13 mouse cellular contexts compared by ENCODE assay signal in genomic region chr9:74860461-74860860, GRCm38 (mm10). TPM values are rescaled to one million over a fixed set of nuclear protein-coding genes. Genes with fewer than 3 reads are reported as not detected.
A peak's percentile ranks its signal among the peaks of the same experiment; 100 is the strongest.
DNase-seq lines count a peak whose midpoint lies in the region; ATAC-seq and TF ChIP-seq lines count a peak whose summit lies in the region.
"Had no signal": no experiment of that assay in that cellular context is flagged by ENCODE, and none has a peak within 500 bp of the region (broad histone marks: within the 10 kb centered on the region; RNA-seq: fewer than 3 reads in every experiment).

No protein-coding gene starts in this region.

- ATAC-seq in heart, embryonic 12.5 days (ENCODE audit: insufficient number of reproducible peaks, low FRiP score), result no peak
- peak; percentile 13; the same call in 1 of the 2 replicates for ATAC-seq in midbrain, embryonic 12.5 days (ENCODE audit: low FRiP score, low read depth)
- no peak for ATAC-seq in midbrain, postnatal 0 days (ENCODE audit: low FRiP score)
- no peak for ATAC-seq in intestine, embryonic 16.5 days
- ATAC-seq in stomach, embryonic 15.5 days (ENCODE audit: insufficient read depth, low FRiP score, low read depth), result no peak
- ATAC-seq: inflammation-experienced regulatory T-cells, adult 6 months had no signal

- H3K4me2 ChIP-seq in heart, embryonic 12.5 days, result peak overlapping the region; percentile 96
- H3K4me2 ChIP-seq in midbrain, embryonic 12.5 days (replicated peaks), result peak overlapping the region; percentile 86
- H3K4me2 ChIP-seq in midbrain, postnatal 0 days (ENCODE audit: low read depth, low read length, poor library complexity, severe bottlenecking), result no peak overlapping the region
- H3K4me2 ChIP-seq in intestine, embryonic 16.5 days (ENCODE audit: low read depth, low read length), result 0 out of 2 replicates have a peak overlapping the region, but pooled peaks have one; percentile 100
- peak overlapping the region; percentile 94; the same call in 1 of the 2 replicates for H3K4me2 ChIP-seq in stomach, embryonic 15.5 days

- H3K27me3 ChIP-seq in heart, embryonic 12.5 days (replicated peaks), result peaks cover 98% of the 10 kb centered on the region
- peaks cover 96% of the 10 kb centered on the region for H3K27me3 ChIP-seq in midbrain, embryonic 12.5 days
- H3K27me3 ChIP-seq in midbrain, postnatal 0 days (ENCODE audit: insufficient read depth, low read length), result peaks cover 75% of the 10 kb centered on the region
- peaks cover 86% of the 10 kb centered on the region for H3K27me3 ChIP-seq in intestine, embryonic 16.5 days (replicated peaks; ENCODE audit: control insufficient read depth, insufficient read depth, low read length)
- peaks cover 90% of the 10 kb centered on the region for H3K27me3 ChIP-seq in stomach, embryonic 15.5 days (replicated peaks)

- H3K4me3 ChIP-seq in heart, embryonic 12.5 days, result peak overlapping the region; percentile 53
- peak overlapping the region; percentile 9; the same call in 1 of the 2 replicates for H3K4me3 ChIP-seq in midbrain, embryonic 12.5 days
- H3K4me3 ChIP-seq in midbrain, postnatal 0 days (ENCODE audit: low read depth, low read length), result no peak overlapping the region
- H3K4me3 ChIP-seq in intestine, embryonic 16.5 days (ENCODE audit: low read length), result no peak overlapping the region; the same call in 1 of the 2 replicates
- H3K4me3 ChIP-seq in stomach, embryonic 15.5 days (replicated peaks), result 0 out of 2 replicates have a peak overlapping the region, but pooled peaks have one; percentile 51

- 5% methylated on average over 18 of the region's 18 CpGs for WGBS in heart, embryonic 12.5 days
- WGBS in midbrain, embryonic 12.5 days, result 3% methylated on average over 18 of the region's 18 CpGs
- 11% methylated on average over 18 of the region's 18 CpGs for WGBS in midbrain, postnatal 0 days
- WGBS in intestine, embryonic 16.5 days, result 22% methylated on average over 18 of the region's 18 CpGs
- 21% methylated on average over 18 of the region's 18 CpGs for WGBS in stomach, embryonic 15.5 days

- no peaks in the 10 kb centered on the region for H3K9me3 ChIP-seq in heart, embryonic 12.5 days (replicated peaks)
- no peaks in the 10 kb centered on the region for H3K9me3 ChIP-seq in midbrain, embryonic 12.5 days
- no peaks in the 10 kb centered on the region for H3K9me3 ChIP-seq in midbrain, postnatal 0 days (ENCODE audit: low read length)
- no peaks in the 10 kb centered on the region for H3K9me3 ChIP-seq in intestine, embryonic 16.5 days (ENCODE audit: control insufficient read depth, low read length)
- H3K9me3 ChIP-seq in stomach, embryonic 15.5 days, result no peaks in the 10 kb centered on the region

- peaks cover 31% of the 10 kb centered on the region for H3K4me1 ChIP-seq in heart, embryonic 12.5 days (replicated peaks)
- peaks cover 32% of the 10 kb centered on the region for H3K4me1 ChIP-seq in midbrain, embryonic 12.5 days
- H3K4me1 ChIP-seq in midbrain, postnatal 0 days (ENCODE audit: insufficient read depth, low read length), result peaks cover 5% of the 10 kb centered on the region; the same call in 1 of the 2 replicates
- peaks cover 21% of the 10 kb centered on the region for H3K4me1 ChIP-seq in intestine, embryonic 16.5 days (ENCODE audit: control insufficient read depth, insufficient read depth, low read length)
- peaks cover 28% of the 10 kb centered on the region for H3K4me1 ChIP-seq in stomach, embryonic 15.5 days

- no peak overlapping the region for H3K27ac ChIP-seq in heart, embryonic 12.5 days (ENCODE audit: poor library complexity, severe bottlenecking)
- H3K27ac ChIP-seq in midbrain, embryonic 12.5 days (replicated peaks), result peak overlapping the region; percentile 12; the same call in 1 of the 2 replicates
- H3K27ac ChIP-seq in midbrain, postnatal 0 days (ENCODE audit: low read depth, low read length), result no peak overlapping the region
- H3K27ac ChIP-seq in intestine, embryonic 16.5 days (ENCODE audit: low read length), result no peak overlapping the region
- no peak overlapping the region for H3K27ac ChIP-seq in stomach, embryonic 15.5 days

- H3K36me3 ChIP-seq in heart, embryonic 12.5 days, result no peaks in the 10 kb centered on the region
- H3K36me3 ChIP-seq in midbrain, embryonic 12.5 days, result no peaks in the 10 kb centered on the region
- no peaks in the 10 kb centered on the region for H3K36me3 ChIP-seq in midbrain, postnatal 0 days (ENCODE audit: insufficient read depth, low read length)
- H3K36me3 ChIP-seq in intestine, embryonic 16.5 days (ENCODE audit: control insufficient read depth, insufficient read depth, low read length), result no peaks in the 10 kb centered on the region
- H3K36me3 ChIP-seq in stomach, embryonic 15.5 days, result no peaks in the 10 kb centered on the region

- no peak for TF ChIP-seq CTCF in midbrain, postnatal 0 days (IDR thresholded peaks at IDR 0.05)

- H3K9ac ChIP-seq in heart, embryonic 12.5 days, result no peak overlapping the region
- H3K9ac ChIP-seq in midbrain, embryonic 12.5 days (replicated peaks), result no peak overlapping the region; the same call in 1 of the 2 replicates
- H3K9ac ChIP-seq in midbrain, postnatal 0 days (replicated peaks; ENCODE audit: low read length, poor library complexity, severe bottlenecking), result no peak overlapping the region
- H3K9ac ChIP-seq in intestine, embryonic 16.5 days (ENCODE audit: low read depth, low read length), result no peak overlapping the region
- no peak overlapping the region for H3K9ac ChIP-seq in stomach, embryonic 15.5 days

- DNase-seq in heart, postnatal 4 days, result no peak
- no peak for DNase-seq in midbrain, postnatal 0 days (ENCODE audit: low spot score)
- no peak for DNase-seq in thymus, postnatal 14 days
- DNase-seq in testis, postnatal 14 days (ENCODE audit: low spot score), result no peak
- DNase-seq: cerebellum, adult 11-12 months; right cerebral cortex, adult 18-20 months; thymus, adult 2 months had no signal

RNA-seq across cellular contexts. Expression of gene Onecut1, which starts 1.3 kb away (rescaled TPM):
- polyA plus RNA-seq in heart, embryonic 12.5 days (2016; fragmentation: Nextera tagmentation; extraction: Ambion mirVana), result 0.05 TPM in 1 of 2 replicates, not detected in the other
- not detected for total RNA-seq in heart, postnatal 4 days (2021)
- 16.4 and 18.0 TPM in 2 replicates for polyA plus RNA-seq in midbrain, embryonic 12.5 days (2016; fragmentation: Nextera tagmentation; extraction: Ambion mirVana)
- total RNA-seq in midbrain, postnatal 0 days (2014; rRNA removed), result 7.5 and 8.4 TPM in 2 replicates
- 3.8 and 5.0 TPM in 2 replicates for polyA plus RNA-seq in midbrain, postnatal 0 days (2015; fragmentation: Nextera tagmentation; extraction: Ambion mirVana)
- polyA plus RNA-seq in intestine, embryonic 16.5 days (2015; fragmentation: Nextera tagmentation; extraction: Ambion mirVana), result 0.82 and 0.92 TPM in 2 replicates
- 3.9 and 4.7 TPM in 2 replicates for polyA plus RNA-seq in stomach, embryonic 15.5 days (2015; fragmentation: Nextera tagmentation; extraction: Ambion mirVana)
- total RNA-seq: megakaryocyte progenitor cell, adult 5-6 weeks had no signal
- polyA plus RNA-seq: inflammation-experienced regulatory T-cells, adult 6 months had no signal

Comparison
In these comparisons a context has a peak if more than half of its experiments do, and no peak if none do; other contexts are left out.
1. H3K4me3 ChIP-seq: peak in heart, embryonic 12.5 days (single experiment), midbrain, embryonic 12.5 days (single experiment) and stomach, embryonic 15.5 days (single experiment); none in midbrain, postnatal 0 days (single experiment) and intestine, embryonic 16.5 days (single experiment).